Mouse (Mus musculus): ENCODE measurements around the gene Ikbke. TPM values are rescaled to one million over a fixed set of nuclear protein-coding genes. Genes with fewer than 3 reads are reported as not detected.

Gene Ikbke
- 212 TPM for polyA plus RNA-seq (2017; shearing (Covaris generic))

DNA sequence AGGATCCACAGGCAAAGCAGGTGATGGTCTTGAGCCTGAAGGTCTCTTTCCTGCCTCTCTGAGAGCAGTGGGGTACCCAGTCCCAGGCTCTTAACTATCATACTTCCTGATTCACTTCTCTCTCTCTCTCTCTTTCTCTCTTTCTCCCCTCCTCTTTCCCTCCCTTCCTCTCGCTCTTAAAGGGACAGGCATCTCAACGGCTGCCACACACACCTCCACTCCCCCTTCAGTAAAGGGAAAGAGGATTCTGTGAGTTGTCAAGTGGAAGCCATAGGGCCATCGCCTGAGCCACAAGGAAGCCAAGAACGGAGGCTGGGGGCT is at the start of gene Ikbke:
Gene Ikbke (minus strand): TSS at position 151 of the 321 bp plus-strand sequence.

DNA sequence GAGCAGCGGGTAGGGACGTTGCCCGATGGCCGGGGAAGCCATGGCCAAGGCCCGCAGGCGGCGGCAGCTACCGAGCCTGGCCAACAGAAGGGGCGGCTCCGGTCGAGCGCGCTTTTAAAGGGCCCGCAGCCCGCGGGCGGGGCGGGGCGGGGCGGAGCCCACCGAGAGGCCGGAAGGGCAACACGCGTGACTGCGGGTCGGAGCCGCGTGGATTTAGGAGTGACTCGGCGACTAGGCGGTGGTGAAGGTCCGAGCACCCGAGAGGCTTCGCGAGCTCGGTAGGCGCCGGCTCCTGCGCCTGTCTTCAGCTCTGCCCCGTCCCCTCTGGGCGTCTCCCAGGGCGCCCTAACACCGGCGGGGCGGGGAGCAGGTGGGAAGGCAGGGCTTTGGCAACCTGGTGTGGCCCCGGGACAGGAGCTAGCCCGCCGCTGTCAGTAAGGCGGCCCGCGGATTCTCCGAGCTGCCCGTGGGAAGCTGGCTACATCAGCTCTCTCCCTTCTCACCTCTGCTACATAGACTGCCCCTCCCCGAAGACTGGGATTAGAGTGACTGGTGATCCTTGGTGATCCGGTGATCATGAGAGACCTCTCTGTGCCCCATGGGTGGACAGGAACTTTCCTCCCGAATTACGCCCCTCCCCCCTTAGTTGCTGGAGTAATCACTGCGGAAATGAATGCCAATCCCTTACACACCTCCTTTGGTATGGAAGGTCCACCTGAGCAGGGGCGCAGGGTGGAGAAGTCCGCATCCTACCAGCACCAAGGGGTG is 34.1 kb downstream of the Ikbke start, which contains the start of gene Rassf5:
Gene Rassf5 (minus strand): TSS at position 170 of the 768 bp plus-strand sequence.

Other genes with a start within 250 kb of the Ikbke start
- gene Mapkapk2, start 181.8 kb downstream of the Ikbke start, polyA plus RNA-seq (2017; shearing (Covaris generic)) = 8.4 TPM
- gene Dyrk3, start 141.3 kb downstream of the Ikbke start, polyA plus RNA-seq (2017; shearing (Covaris generic)) = 0.17 TPM
- gene Eif2d, start 126.4 kb downstream of the Ikbke start, polyA plus RNA-seq (2017; shearing (Covaris generic)) = 70.8 TPM
- gene Rassf5, start 34.3 kb downstream of the Ikbke start, polyA plus RNA-seq (2017; shearing (Covaris generic)) = 540 TPM
- gene Srgap2, start 247.7 kb upstream of the Ikbke start, polyA plus RNA-seq (2017; shearing (Covaris generic)) = 47.6 TPM
- gene Fam72a, start 248.3 kb upstream of the Ikbke start, polyA plus RNA-seq (2017; shearing (Covaris generic)) = 1.3 TPM